Mouse (Mus musculus) thymus, postnatal 36 days (tissue): ENCODE measurements around the gene Abcb4.
A peak's percentile ranks its signal among the peaks of the same experiment; 100 is the strongest.
"Not testable (repeated sequence)": the region's sequence is repeated elsewhere in the genome, so short reads cannot be mapped to it uniquely, and the experiment has no call there.

Source experiments
- DNase-seq, 2 experiments: peaks; one replicate each; pipeline ENCODE4 v3.0.0; 2022; ENCODE audit warnings: mixed read lengths in 2 of 2

The Abcb4 gene

DNA sequence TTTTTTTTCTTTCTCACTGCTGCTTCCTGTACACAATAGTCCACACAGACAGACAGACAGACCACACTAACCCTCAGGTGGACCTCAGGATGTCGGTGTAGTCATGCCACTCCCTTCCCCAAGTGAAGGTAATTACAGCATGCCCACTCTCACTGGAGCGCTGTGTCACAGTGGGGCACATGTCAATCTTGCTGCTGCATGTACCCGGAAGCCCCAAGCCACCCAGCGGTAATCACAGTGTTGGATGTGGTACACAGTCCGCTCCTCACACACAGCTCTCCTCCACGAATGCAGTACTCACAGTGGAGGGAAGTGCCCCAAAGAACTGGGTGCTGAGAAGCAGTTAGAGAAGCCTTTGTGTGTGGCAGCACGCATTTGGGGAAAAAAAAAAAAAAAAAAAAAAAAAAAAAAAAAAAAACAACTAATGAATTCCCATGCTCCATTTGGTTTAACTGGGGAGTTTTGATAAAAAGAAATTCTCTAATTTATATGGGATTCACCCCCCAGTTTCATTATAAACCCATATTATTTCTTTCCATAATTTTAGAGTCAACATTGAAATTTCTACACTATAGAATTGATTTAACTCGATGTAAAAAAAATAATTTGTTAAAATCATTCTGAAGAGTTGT lies 18.2 kb downstream of the Abcb4 start:
- peak; percentile 42 to 57 for DNase-seq

- no peak for DNase-seq
These were observed 22.9 kb downstream of the Abcb4 start for GRCm38 (mm10) chr5:8916400-8916799.

GRCm38 (mm10) chr5:8917069-8917468 lies 23.6 kb downstream of the Abcb4 start:
- DNase-seq: no peak

DNA sequence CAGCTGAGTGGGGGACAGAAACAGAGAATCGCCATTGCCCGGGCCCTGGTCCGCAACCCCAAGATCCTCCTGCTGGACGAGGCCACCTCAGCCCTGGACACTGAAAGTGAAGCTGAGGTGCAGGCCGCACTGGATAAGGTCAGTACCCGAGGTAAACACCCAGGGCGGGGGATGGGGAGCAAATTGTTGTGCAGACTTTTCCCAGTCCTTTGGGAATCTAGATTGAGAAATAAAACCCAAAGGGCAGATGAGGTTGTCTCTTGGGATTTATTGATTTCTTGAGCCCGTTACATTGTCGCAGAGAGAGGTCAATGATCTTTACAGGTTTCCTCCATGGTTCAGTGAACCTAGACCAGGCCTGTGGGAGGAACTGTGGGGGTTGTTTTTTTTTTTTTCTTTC lies 34.9 kb downstream of the Abcb4 start:
- DNase-seq: no peak

- DNase-seq: no peak
These were observed 44.4 kb downstream of the Abcb4 start for GRCm38 (mm10) chr5:8937965-8938364.

- not testable (repeated sequence) for DNase-seq
These were observed 47.7 kb downstream of the Abcb4 start for GRCm38 (mm10) chr5:8941266-8941665.

DNA sequence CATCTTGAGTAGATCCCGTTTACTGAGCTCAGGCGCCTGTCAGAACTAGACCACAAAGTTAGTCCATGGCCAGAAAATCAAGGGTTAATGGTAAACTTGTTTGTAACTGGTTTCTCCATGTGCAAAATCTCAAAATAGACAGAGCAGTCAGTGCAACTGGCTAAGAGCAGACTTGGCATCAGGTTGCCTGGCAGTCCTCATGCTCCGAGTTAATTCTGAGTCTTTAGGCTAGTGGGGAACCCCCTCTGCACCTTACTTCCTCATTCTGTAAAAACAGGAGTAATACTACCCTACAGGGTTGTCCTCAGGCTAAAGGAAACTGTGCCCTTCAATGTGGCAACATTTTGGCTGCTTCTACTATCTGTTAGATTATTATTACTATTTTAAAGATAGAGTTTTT lies 50.3 kb downstream of the Abcb4 start:
- no peak for DNase-seq

- no peak for DNase-seq
These were observed 54.0 kb downstream of the Abcb4 start for GRCm38 (mm10) chr5:8947423-8948110.

- no peak for DNase-seq
These were observed 60.1 kb downstream of the Abcb4 start for GRCm38 (mm10) chr5:8953660-8954059.

DNA sequence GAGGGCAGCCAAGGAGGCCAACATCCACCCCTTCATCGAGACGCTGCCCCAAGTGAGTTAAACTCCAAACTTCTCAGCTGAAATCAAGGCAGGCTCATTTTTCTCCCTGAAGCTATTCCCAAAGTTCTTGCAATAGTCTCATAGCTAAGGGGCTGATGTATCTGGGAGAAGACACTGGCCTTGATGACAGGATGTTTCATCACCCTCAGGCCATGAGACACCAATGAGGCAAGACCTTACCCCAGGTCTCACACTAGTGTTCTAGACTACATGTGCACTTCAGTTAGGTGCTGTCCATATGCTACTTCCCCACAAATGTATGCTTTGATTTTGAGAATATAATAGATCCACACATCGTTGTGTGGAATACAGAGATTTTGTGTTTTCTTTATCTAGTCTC lies 62.0 kb downstream of the Abcb4 start:
- no peak for DNase-seq

GRCm38 (mm10) chr5:8960534-8960933 lies 67.0 kb downstream of the Abcb4 start:
- DNase-seq: no peak

- DNase-seq: no peak
These were observed 71.0 kb downstream of the Abcb4 start for GRCm38 (mm10) chr5:8964487-8964886.

DNA sequence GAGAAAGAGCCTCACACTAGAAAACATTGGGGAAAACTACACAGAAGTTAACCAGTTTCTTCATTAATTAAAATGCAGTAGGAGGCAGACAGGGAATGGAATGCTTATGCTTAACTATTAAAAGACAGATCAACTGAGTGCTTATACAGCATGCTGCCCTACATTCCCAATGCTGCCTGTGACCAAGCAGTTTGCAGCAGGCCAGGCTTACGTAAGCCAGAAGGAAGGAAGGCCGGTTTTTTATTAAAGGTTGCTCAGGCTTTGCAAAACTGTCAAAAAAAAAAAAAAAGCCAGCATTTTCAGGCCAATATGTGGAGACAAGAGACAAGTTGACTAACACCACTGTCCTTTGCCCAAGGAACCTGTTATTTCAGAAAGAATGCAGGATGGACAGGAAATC lies 77.2 kb downstream of the Abcb4 start:
- DNase-seq: no peak

DNA sequence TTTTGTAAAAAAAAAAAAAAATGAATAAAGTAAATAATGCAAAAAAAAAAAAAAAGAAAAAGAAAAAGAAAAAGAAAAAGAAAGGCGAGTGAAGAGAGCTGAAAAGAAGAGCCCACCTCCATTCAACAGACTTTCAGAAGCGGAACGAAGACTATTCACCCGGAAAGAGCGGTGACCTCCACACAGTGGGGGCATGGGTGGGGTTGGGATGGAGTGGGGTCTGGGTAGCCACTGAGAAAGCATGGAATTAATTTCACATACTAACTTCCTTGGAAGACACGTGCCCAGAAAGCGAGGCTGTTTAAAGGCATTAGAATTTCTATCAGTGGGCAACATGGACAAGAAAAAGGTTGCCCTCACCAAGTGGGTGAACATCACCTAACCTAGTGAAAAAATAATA lies 78.8 kb downstream of the Abcb4 start:
- DNase-seq: no peak

- DNase-seq: no peak
These were observed 81.2 kb downstream of the Abcb4 start for GRCm38 (mm10) chr5:8974721-8975120.

- DNase-seq: no peak
These were observed 92.0 kb downstream of the Abcb4 start for GRCm38 (mm10) chr5:8985470-8985869.

DNA sequence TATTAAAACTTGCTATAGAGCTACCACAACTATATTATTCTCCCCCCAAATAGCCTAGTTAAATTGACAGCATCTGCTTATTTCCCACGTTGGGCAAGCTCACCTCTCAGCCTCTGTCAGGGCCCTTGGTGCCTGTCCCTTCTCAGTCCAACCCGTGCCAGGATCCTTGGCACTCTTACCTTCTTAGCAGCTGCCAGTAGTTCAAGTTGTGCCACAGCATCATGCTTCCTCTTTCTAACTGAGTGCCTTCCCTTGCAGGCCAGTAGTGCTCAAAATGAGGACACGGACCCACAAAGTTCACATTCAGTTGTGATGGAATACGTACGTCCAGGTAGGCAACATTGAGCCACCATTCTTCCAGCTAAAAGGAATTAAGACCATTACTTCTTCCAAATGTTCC lies 94.4 kb downstream of the Abcb4 start:
- DNase-seq: no peak

DNA sequence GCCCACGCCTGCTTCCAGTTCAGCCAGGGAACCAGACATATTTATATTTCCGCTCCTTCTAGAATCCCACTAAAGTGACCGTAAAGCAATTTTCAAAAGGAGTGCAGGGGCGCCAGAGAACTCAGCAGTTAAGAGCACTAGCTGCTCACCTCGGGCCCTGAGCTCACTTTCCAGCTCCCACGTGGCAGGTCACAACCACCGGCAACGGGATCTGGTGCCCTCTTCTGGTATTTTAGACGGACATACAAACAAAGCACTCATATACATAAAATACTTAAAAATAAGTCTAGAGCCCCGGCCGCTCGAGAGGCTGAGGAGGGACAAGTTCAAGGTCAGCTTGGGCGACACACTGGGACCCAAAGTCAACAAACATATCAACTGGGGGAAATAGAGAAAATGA lies 97.0 kb downstream of the Abcb4 start:
- no peak for DNase-seq

- no peak for DNase-seq
These were observed 98.1 kb downstream of the Abcb4 start for GRCm38 (mm10) chr5:8991626-8992025.

GRCm38 (mm10) chr5:8995966-8996685 lies 102.6 kb downstream of the Abcb4 start:
- DNase-seq: no peak

GRCm38 (mm10) chr5:8996686-8997512 lies 103.4 kb downstream of the Abcb4 start, which contains the start of gene Crot:
TSS of gene Crot (minus strand) at chr5:8997324.
- peak; percentile 94 to 95 for DNase-seq

- DNase-seq: no peak
These were observed 104.0 kb downstream of the Abcb4 start for GRCm38 (mm10) chr5:8997513-8997895.

DNA sequence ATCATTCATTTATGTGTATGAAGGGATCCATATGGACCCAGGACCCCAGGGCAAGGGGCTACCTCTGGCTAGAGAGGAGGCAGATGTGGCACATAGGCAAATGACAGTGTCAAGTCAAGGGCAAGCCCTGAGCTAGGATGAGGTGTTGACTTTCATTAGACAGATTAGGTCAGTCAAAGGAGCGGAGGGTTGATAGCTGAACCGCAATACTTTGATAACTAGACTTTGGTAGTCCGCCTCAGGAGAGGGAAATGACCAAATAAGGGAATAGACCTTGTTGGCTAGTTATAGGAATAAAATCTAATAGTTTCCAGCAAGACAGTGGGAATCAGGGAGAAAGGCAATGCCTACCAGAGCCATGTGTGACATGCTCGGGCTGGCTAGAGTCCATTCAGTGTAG lies 105.6 kb downstream of the Abcb4 start:
- no peak for DNase-seq
